Mouse (Mus musculus): ENCODE data around the gene Rps21.

Rps21 gene

GRCm38 (mm10) chr2:180289440-180290108, 32.4 kb downstream of the Rps21 start, which contains the start of gene Rbbp8nl:
TSS of gene Rbbp8nl (minus strand) at chr2:180289879.
- DNase-seq (ENCODE audit: low spot score in 2 of 2) = no peak

GRCm38 (mm10) chr2:180290503-180290902, 33.3 kb downstream of the Rps21 start:
- DNase-seq (ENCODE audit: low spot score in 2 of 2) = no peak

GRCm38 (mm10) chr2:180291566-180291965, 34.4 kb downstream of the Rps21 start:
- no peak for DNase-seq (ENCODE audit: low spot score in 2 of 2)

GRCm38 (mm10) chr2:180292026-180292425, 34.8 kb downstream of the Rps21 start:
- DNase-seq (ENCODE audit: low spot score in 2 of 2) = no peak

GRCm38 (mm10) chr2:180292906-180293305, 35.7 kb downstream of the Rps21 start:
- DNase-seq (ENCODE audit: low spot score in 2 of 2) = no peak

GRCm38 (mm10) chr2:180300252-180300651, 43.1 kb downstream of the Rps21 start:
- DNase-seq (ENCODE audit: low spot score in 2 of 2) = no peak

- no peak for DNase-seq (ENCODE audit: low spot score in 2 of 2)
Observed at GRCm38 (mm10) chr2:180300771-180301170, 43.6 kb downstream of the Rps21 start.

GRCm38 (mm10) chr2:180302201-180302600, 45.0 kb downstream of the Rps21 start:
- DNase-seq (ENCODE audit: low spot score in 2 of 2) = no peak

GRCm38 (mm10) chr2:180303468-180303867, 46.3 kb downstream of the Rps21 start:
- DNase-seq (ENCODE audit: low spot score in 2 of 2) = no peak

- no peak for DNase-seq (ENCODE audit: low spot score in 2 of 2)
Observed at GRCm38 (mm10) chr2:180304554-180304953, 47.4 kb downstream of the Rps21 start.

- no peak for DNase-seq (ENCODE audit: low spot score in 2 of 2)
Observed at GRCm38 (mm10) chr2:180305490-180305889, 48.3 kb downstream of the Rps21 start.

- DNase-seq (ENCODE audit: low spot score in 2 of 2) = no peak
Observed at GRCm38 (mm10) chr2:180306009-180306408, 48.8 kb downstream of the Rps21 start.

GRCm38 (mm10) chr2:180306423-180307168, 49.4 kb downstream of the Rps21 start:
- no peak for DNase-seq (ENCODE audit: low spot score in 2 of 2)

GRCm38 (mm10) chr2:180307680-180308079, 50.5 kb downstream of the Rps21 start:
- no peak for DNase-seq (ENCODE audit: low spot score in 2 of 2)

Measured in frontal cortex, postnatal 36 days (tissue).